Mouse (Mus musculus) brain, embryonic 14.5 days (tissue): ENCODE results near the gene Cx3cl1.

Source experiments
- CTCF ChIP-seq: fragments of 200-500 bp; IDR thresholded peaks from 2 replicates; pipeline ENCODE4 v1.5.1; 2012; ENCODE audit warnings: inconsistent platforms, mild to moderate bottlenecking, moderate library complexity, borderline replicate concordance; ENCODE audit not compliant: insufficient read depth, insufficient read length; ENCODE audit errors: extremely low read depth
- POLR2A ChIP-seq: fragments of 200-500 bp; IDR thresholded peaks from 2 replicates; pipeline ENCODE4 v1.6.1; 2012; ENCODE audit warnings: mild to moderate bottlenecking, inconsistent platforms, borderline replicate concordance; ENCODE audit not compliant: poor library complexity, insufficient read depth, insufficient read length, severe bottlenecking; ENCODE audit errors: extremely low read depth

- TF ChIP-seq CTCF (no peak), POLR2A (no peak)
Measured at GRCm38 (mm10) chr8:94802375-94802774, 30.6 kb downstream of the Cx3cl1 start.
